Mouse (Mus musculus) heart, adult 8-10 months (tissue): ENCODE results near the gene Snd1. TPM values are rescaled to one million over a fixed set of nuclear protein-coding genes. Genes with fewer than 3 reads are reported as not detected.
A peak's percentile ranks its signal among the peaks of the same experiment; 100 is the strongest.

Experiments used
- DNase-seq: peaks from one replicate; pipeline ENCODE4 v3.0.0; 2022; ENCODE audit warnings: low spot score
- total RNA-seq, 4 experiments: library from RNA; stranded (reverse); gene quantifications; 2 replicates each; pipeline ENCODE4 v1.2.4; 2022

Gene Snd1
- total RNA-seq, 4 experiments from 2014 or later = 70.6 to 88.2 (median 80.3) TPM

- DNase-seq = peak; percentile 11
Observed at GRCm38 (mm10) chr6:28705384-28706107, 230.6 kb downstream of the Snd1 start.

GRCm38 (mm10) chr6:28706108-28706975, 231.4 kb downstream of the Snd1 start:
- no peak for DNase-seq

- DNase-seq = peak; percentile 4
Observed at GRCm38 (mm10) chr6:28706976-28707592, 232.1 kb downstream of the Snd1 start.

- no peak for DNase-seq
Observed at GRCm38 (mm10) chr6:28710035-28710434, 235.1 kb downstream of the Snd1 start.

- no peak for DNase-seq
Observed at GRCm38 (mm10) chr6:28717203-28717844, 242.4 kb downstream of the Snd1 start.

GRCm38 (mm10) chr6:28717845-28718237, 242.9 kb downstream of the Snd1 start:
- no peak for DNase-seq

GRCm38 (mm10) chr6:28720391-28721171, 245.6 kb downstream of the Snd1 start:
- DNase-seq = no peak

- no peak for DNase-seq
Observed at GRCm38 (mm10) chr6:28723059-28723458, 248.1 kb downstream of the Snd1 start.

- no peak for DNase-seq
Observed at GRCm38 (mm10) chr6:28724776-28725175, 249.8 kb downstream of the Snd1 start.

GRCm38 (mm10) chr6:28729236-28729635, 254.3 kb downstream of the Snd1 start:
- DNase-seq = no peak

GRCm38 (mm10) chr6:28729649-28730048, 254.7 kb downstream of the Snd1 start:
- no peak for DNase-seq

- DNase-seq = no peak
Observed at GRCm38 (mm10) chr6:28731246-28731645, 256.3 kb downstream of the Snd1 start.

GRCm38 (mm10) chr6:28733884-28734647, 259.1 kb downstream of the Snd1 start:
- no peak for DNase-seq

- no peak for DNase-seq
Observed at GRCm38 (mm10) chr6:28735116-28735515, 260.2 kb downstream of the Snd1 start.

GRCm38 (mm10) chr6:28736665-28737064, 261.7 kb downstream of the Snd1 start:
- no peak for DNase-seq

GRCm38 (mm10) chr6:28737601-28738000, 262.7 kb downstream of the Snd1 start:
- DNase-seq = no peak

GRCm38 (mm10) chr6:28743586-28743985, 268.6 kb downstream of the Snd1 start:
- DNase-seq = no peak

GRCm38 (mm10) chr6:28745864-28746263, 270.9 kb downstream of the Snd1 start:
- no peak for DNase-seq

- DNase-seq = no peak
Observed at GRCm38 (mm10) chr6:28747025-28747424, 272.1 kb downstream of the Snd1 start.

GRCm38 (mm10) chr6:28747931-28748670, 273.2 kb downstream of the Snd1 start:
- DNase-seq = no peak
